Mouse (Mus musculus) olfactory bulb, adult 2 months (tissue): ENCODE results near the gene Bco1.

Source experiments
- CTCF ChIP-seq: fragments of 200-500 bp; IDR thresholded peaks from 2 replicates; pipeline ENCODE4 v1.5.1; 2012; ENCODE audit warnings: low read depth, mild to moderate bottlenecking, low read length, moderate library complexity; ENCODE audit not compliant: insufficient read depth
- POLR2A ChIP-seq: fragments of 200-500 bp; IDR thresholded peaks from 2 replicates; pipeline ENCODE4 v1.6.1; 2012; ENCODE audit warnings: mild to moderate bottlenecking, low read depth, low read length, moderate library complexity; ENCODE audit not compliant: insufficient read depth

GRCm38 (mm10) chr8:117067396-117067795 is 28.3 kb upstream of the Bco1 start:
- TF ChIP-seq CTCF = no peak
- TF ChIP-seq POLR2A = no peak
